Mouse (Mus musculus) gastrocnemius, adult 2 months (tissue): Measurements from ENCODE around the gene Olfr1458. TPM values are rescaled to one million over a fixed set of nuclear protein-coding genes. Genes with fewer than 3 reads are reported as not detected.

ENCODE experiments used
- DNase-seq: peaks from one replicate; pipeline ENCODE4 v3.0.0; 2022
- H3K27ac ChIP-seq: fragments of 200-600 bp; 2 replicates; pipeline ENCODE4 v1.8.1; 2022; ENCODE audit warnings: mild to moderate bottlenecking
- H3K4me3 ChIP-seq: fragments of 200-600 bp; 2 replicates; pipeline ENCODE4 v1.8.1; 2022; ENCODE audit warnings: mild to moderate bottlenecking, moderate library complexity
- CTCF ChIP-seq: fragments of 200-600 bp; IDR thresholded peaks from 2 replicates; pipeline ENCODE4 v1.8.1; 2022; ENCODE audit warnings: antibody characterized with exemption, mild to moderate bottlenecking, moderate library complexity
- intact Hi-C: fragments of 180-260 bp; cut with DNase I; formaldehyde crosslinking; loops from one replicate; pipeline ENCODE4 v1.15.1; 2025
- long read RNA-seq, 2 experiments: library from polyadenylated mRNA; stranded (forward); transcript quantifications; one replicate each; pipeline ENCODE4 v2.0.0; 2021
- total RNA-seq, 2 experiments: library from RNA; stranded (reverse); gene quantifications; 2 replicates each; pipeline ENCODE4 v1.2.3; 2021

Olfr1458 gene
- total RNA-seq: not detected
- long read RNA-seq, experiment 1: 0 reads
- long read RNA-seq, experiment 2: 0 reads

DNA sequence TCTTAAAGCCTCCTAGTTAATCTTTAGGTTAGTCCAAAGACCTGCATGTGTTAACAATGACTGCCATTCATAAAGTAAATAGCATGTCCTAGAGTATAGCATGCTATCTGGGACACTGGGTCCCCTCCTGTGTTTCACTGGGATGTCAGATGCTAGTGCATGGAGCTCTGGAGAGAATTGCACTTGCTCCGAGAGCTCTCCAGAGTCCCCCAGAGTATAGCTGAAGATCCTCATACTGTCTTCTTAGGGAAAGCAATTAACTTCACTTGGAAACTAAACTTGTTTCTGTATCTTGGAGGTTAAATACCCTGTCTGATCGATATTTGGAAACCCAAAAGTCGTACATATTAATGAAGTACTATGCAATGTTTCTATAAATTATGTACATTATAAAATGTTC is at the start of gene Olfr1458:
Gene Olfr1458, minus strand, starts transcription at position 101 of the 400 bp plus-strand sequence.
- no peak for DNase-seq
- TF ChIP-seq CTCF: no peak
- H3K4me3 ChIP-seq: no peak within 1 kb of the TSS
- H3K27ac ChIP-seq: no peak within 1 kb of the TSS
- intact Hi-C loops: no loop called here

DNA sequence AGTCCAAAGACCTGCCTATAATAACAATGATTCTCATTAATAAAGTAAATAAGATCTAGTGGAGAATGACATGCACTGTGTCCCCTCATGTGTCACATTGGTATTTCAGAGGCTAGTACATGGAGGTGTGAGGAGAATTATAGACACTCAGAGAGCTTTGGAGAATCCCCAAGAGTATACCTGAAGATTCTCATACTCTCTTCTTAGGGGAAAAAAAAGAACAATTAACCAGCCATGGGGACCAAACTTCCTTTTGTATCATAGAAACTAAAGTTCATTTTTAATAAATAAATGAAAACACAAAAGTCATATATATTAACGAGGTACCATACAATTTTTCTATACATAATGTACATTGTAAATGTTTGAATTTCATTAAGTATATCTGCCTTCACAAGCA is 42.9 kb upstream of the Olfr1458 start, which contains the start of gene Olfr1459:
Gene Olfr1459, minus strand, starts transcription at position 101 of the 400 bp plus-strand sequence.
- DNase-seq: no peak
- H3K27ac ChIP-seq: no peak within 1 kb of the TSS
- TF ChIP-seq CTCF: no peak
- intact Hi-C loops: no loop called here
- no peak within 1 kb of the TSS for H3K4me3 ChIP-seq

DNA sequence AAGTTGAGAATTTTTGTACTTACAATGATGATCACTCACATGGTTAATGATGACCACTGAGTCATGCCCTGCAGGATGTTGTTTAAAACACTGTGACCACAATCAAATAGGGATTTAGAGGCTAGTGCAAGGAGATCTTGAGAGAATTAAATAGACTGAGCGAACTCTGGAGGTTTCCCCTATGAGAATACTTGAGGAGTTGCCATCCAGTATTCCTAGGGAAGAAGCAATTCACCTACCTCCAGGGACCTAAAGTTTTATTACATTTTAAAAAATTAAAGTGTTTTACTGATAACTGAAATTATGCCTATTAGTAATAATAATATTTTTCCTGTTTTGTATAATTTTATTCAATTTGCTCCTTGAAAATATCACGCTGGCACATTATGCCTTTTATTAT is 8.8 kb downstream of the Olfr1458 start, which contains the start of gene Olfr1457:
Gene Olfr1457, minus strand, starts transcription at position 101 of the 400 bp plus-strand sequence.
- no peak for DNase-seq
- no peak for TF ChIP-seq CTCF
- intact Hi-C loops: no loop called here
- Histone ChIP-seq H3K27ac (no peak within 1 kb of the TSS), H3K4me3 (no peak within 1 kb of the TSS)

DNA sequence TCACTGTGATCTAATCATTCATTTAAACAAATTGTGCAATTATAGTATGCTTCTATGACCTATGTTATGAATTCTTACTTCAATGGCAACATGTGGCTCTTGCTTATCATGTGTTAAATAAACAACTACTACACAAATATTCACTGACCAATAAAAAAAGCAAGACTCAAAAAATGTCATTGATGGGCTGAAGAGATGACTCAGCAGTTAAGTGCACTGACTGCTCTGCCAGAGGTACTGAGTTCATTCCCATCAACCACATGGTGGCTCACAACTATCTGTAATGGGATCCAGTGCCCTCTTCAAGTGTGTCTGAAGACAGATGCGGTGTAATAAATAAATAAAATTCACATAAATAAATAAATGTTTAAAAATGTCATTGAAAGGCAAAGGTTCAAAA is 12.7 kb downstream of the Olfr1458 start:
- intact Hi-C loops: no loop called here
- Histone ChIP-seq H3K4me3 (no peak overlapping the region), H3K27ac (no peak overlapping the region)
- no peak for DNase-seq
- TF ChIP-seq CTCF: no peak

DNA sequence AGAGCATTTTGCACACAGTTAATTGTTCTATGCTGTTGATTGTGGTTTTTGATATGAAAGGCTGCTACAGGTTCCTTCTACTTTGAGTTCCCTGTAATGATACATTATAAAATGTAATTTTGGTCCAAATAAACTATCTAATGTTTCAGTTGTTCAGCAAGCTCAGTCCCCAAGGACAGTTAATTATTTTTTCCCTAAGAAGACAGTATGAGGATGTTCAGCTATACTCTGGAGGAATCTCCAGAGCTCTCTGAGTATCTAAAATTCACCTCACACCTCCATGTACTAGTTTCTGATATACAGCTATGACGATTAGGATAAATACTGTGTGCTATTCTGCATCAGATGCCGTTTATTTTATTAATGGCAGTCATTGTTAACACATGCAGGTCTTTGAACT is 46.3 kb downstream of the Olfr1458 start, which contains the start of gene Olfr1454:
Gene Olfr1454, plus strand, starts transcription at position 301 of the 400 bp plus-strand sequence.
- H3K27ac ChIP-seq: no peak within 1 kb of the TSS
- DNase-seq: no peak
- intact Hi-C loops: no loop called here
- no peak for TF ChIP-seq CTCF
- H3K4me3 ChIP-seq: no peak within 1 kb of the TSS

Other genes starting within 250 kb of the Olfr1458 start
- not detected for gene Olfr1444, start 249.5 kb downstream of the Olfr1458 start, total RNA-seq
- not detected for gene Olfr1445, start 222.9 kb downstream of the Olfr1458 start, total RNA-seq
- not detected for gene Olfr1446, start 213.3 kb downstream of the Olfr1458 start, total RNA-seq
- not detected for gene Olfr1447, start 203.0 kb downstream of the Olfr1458 start, total RNA-seq
- gene Olfr1448, start 182.4 kb downstream of the Olfr1458 start, total RNA-seq: not detected
- gene Olfr1449, start 175.9 kb downstream of the Olfr1458 start, total RNA-seq: not detected
- not detected for gene Olfr1450, start 156.5 kb downstream of the Olfr1458 start, total RNA-seq
- gene Olfr1451, start 111.8 kb downstream of the Olfr1458 start, total RNA-seq: not detected
- not detected for gene Olfr1453, start 78.4 kb downstream of the Olfr1458 start, total RNA-seq
- gene Olfr1454, start 46.2 kb downstream of the Olfr1458 start, total RNA-seq: not detected
- gene Olfr1457, start 8.9 kb downstream of the Olfr1458 start, total RNA-seq: not detected
- not detected for gene Olfr1459, start 42.8 kb upstream of the Olfr1458 start, total RNA-seq
- not detected for gene Olfr1461, start 56.2 kb upstream of the Olfr1458 start, total RNA-seq
- gene Olfr1462, start 79.0 kb upstream of the Olfr1458 start, total RNA-seq: not detected
- gene Olfr1463, start 124.6 kb upstream of the Olfr1458 start, total RNA-seq: not detected
- not detected for gene Olfr1465, start 208.8 kb upstream of the Olfr1458 start, total RNA-seq
- gene Olfr1466, start 232.1 kb upstream of the Olfr1458 start, total RNA-seq: not detected